Mouse (Mus musculus): Measurements from ENCODE around the gene Svop. TPM values are rescaled to one million over a fixed set of nuclear protein-coding genes. Genes with fewer than 3 reads are reported as not detected.

Gene Svop
- total RNA-seq, 2 experiments from 2014 or later: 187 to 192 TPM

DNA sequence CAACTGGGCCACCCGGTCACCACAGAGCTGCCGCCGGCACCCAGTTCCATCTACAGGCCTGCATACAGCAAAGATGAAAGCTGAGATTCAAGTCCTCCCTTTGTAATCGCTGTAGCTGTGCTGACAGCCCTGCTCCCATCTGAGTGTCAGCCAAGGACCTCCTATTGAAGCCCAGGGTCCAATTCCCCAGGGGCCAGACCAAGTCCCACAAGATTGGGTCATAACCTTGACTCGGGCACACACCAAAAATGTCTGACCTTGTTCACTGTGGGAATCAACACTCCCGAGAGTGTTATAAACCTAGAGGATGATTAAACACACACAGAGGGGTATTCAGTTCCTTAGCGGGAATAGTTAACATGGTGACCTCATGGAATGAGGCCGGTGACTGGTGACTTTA, 109.5 kb downstream of the Svop start:
- intact Hi-C loops (cut with DNase I): no loop called here
- DNase-seq (ENCODE audit: low spot score in 2 of 2): no peak

- intact Hi-C loops (cut with DNase I): no loop called here
- no peak for DNase-seq (ENCODE audit: low spot score in 2 of 2)
Observed at GRCm38 (mm10) chr5:113981171-113981570, 110.2 kb downstream of the Svop start.

DNA sequence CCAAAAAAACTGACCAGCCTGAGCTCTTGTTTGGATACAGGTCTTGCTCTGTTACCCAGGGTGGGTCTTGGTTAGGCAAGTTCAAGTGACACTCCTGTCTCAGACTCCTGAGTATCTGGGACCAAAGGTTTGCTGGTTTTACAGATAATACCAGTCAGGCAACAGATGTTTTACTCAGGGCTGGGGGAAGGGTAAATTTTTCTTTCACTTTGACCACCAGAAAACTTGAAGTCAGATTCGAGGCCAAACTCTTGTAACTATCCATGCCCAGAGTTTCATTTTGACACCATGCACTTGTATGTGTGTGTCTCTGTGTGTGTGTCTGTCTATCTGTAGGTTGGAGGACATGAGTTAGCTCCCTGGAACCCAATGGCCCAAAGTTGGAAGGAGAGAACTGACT, 110.9 kb downstream of the Svop start:
- intact Hi-C loops (cut with DNase I): no loop called here

DNA sequence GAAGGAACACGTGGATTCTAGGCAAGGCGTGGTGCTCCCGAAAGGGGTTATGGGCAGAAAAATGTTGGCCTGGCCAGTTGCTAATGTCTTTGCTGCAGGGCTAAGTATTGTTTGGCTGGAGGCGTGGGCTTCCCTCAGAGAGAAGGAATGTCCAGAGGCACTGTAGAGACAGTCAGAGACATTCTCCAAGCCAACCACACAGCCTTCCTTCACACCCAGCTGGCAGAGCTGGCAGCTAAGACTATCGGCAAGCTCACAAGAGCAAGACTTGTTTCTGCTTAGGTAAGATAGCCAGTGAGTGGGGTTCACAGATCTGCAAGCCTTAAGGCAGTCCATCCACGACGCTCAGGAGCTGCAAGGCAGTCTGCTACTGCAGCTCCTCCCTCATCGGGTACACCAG, 114.1 kb downstream of the Svop start:
- intact Hi-C loops (cut with DNase I): no loop called here
- DNase-seq (ENCODE audit: low spot score in 2 of 2): no peak

More for the DNA sequence above, 110.9 kb downstream of the Svop start:
- DNase-seq (ENCODE audit: low spot score in 2 of 2): no peak

Other genes starting within 250 kb of the Svop start
- 10 to 100 TPM; 76.1 to 77.5 TPM for gene Coro1c, start 182.8 kb downstream of the Svop start, total RNA-seq (2021)
- gene Ssh1, start 97.7 kb downstream of the Svop start, total RNA-seq (2021): 10 to 100 TPM; 19.3 to 19.8 TPM
- not detected for gene Dao, start 87.9 kb downstream of the Svop start, total RNA-seq (2021)
- 10 to 100 TPM; 35.9 to 38.0 TPM for gene Usp30, start 26.1 kb downstream of the Svop start, total RNA-seq (2021)
- 1 to 10 TPM; 5.2 to 5.4 TPM for gene Alkbh2, start 36.6 kb upstream of the Svop start, total RNA-seq (2021)
- gene Ung, start 38.8 kb upstream of the Svop start, total RNA-seq (2021): 1 to 10 TPM; 3.4 to 4.9 TPM
- 1 to 10 TPM; 4.0 to 4.7 TPM for gene Acacb, start 55.0 kb upstream of the Svop start, total RNA-seq (2021)
- not detected for gene Foxn4, start 182.2 kb upstream of the Svop start, total RNA-seq (2021)
- 1 to 10 TPM; 1.8 to 3.3 TPM for gene Myo1h, start 197.6 kb upstream of the Svop start, total RNA-seq (2021)